Mouse (Mus musculus) heart, adult 18-20 months (tissue): ENCODE data around the gene Apex2. TPM values are rescaled to one million over a fixed set of nuclear protein-coding genes. Genes with fewer than 3 reads are reported as not detected.
"Not testable (repeated sequence)": the region's sequence is repeated elsewhere in the genome, so short reads cannot be mapped to it uniquely, and the experiment has no call there.

Source experiments
- DNase-seq, 2 experiments: peaks; one replicate each; pipeline ENCODE4 v3.0.0; 2021 to 2022; ENCODE audit warnings: mixed read lengths in 1 of 2
- microRNA-seq, 2 experiments: library from miRNA; unstranded; fragments of <30 nt; microRNA quantifications; one replicate each; pipeline ENCODE4 v1.2.0; 2022
- total RNA-seq, 2 experiments: library from RNA; stranded (reverse); gene quantifications; 2 replicates each; pipeline ENCODE4 v1.2.3; 2021

The Apex2 gene
- total RNA-seq, 2 experiments from 2014 or later, result 8.1 to 10.0 TPM

- not testable (repeated sequence) for DNase-seq
These were observed 101.9 kb downstream of the Apex2 start for GRCm38 (mm10) chrX:150487811-150488210.

- peak in 1 of 2 experiments; percentile 13 for DNase-seq
These were observed 103.2 kb downstream of the Apex2 start for GRCm38 (mm10) chrX:150486314-150487030.

GRCm38 (mm10) chrX:150477854-150478780, 111.6 kb downstream of the Apex2 start:
- DNase-seq, result peak; percentile 91 to 94

- no peak for DNase-seq
These were observed 118.3 kb downstream of the Apex2 start for GRCm38 (mm10) chrX:150471416-150471815.

Small RNAs within 50 kb of the gene (microRNA-seq; reads per million reads assigned to microRNA genes)
- 0 reads per million in 2 experiments for gene Mir3620

Other genes with a start within 250 kb of the Apex2 start
- 1 to 10 TPM; 3.1 to 3.2 TPM for gene Tmem29, start 130.7 kb downstream of the Apex2 start, total RNA-seq
- gene Alas2, start 42.5 kb downstream of the Apex2 start, total RNA-seq, result 100 to 1,000 TPM; 100 to 122 TPM
- 10 to 100 TPM in 1 of 2 experiments, 1 to 10 TPM in 1; 10.0 to 15.5 TPM for gene Pfkfb1, start 1.6 kb downstream of the Apex2 start, total RNA-seq
- under 1 TPM; 0.39 to 0.99 TPM for gene Tro, start 67.7 kb upstream of the Apex2 start, total RNA-seq
- gene Maged2, start 224.5 kb upstream of the Apex2 start, total RNA-seq, result 10 to 100 TPM; 21.8 to 24.2 TPM